Mouse (Mus musculus) adrenal gland, adult 8-10 months (tissue): ENCODE data around the gene Abca13. TPM values are rescaled to one million over a fixed set of nuclear protein-coding genes. Genes with fewer than 3 reads are reported as not detected.

Experiments used
- DNase-seq: peaks from one replicate; pipeline ENCODE4 v3.0.0; 2022
- total RNA-seq, 4 experiments: library from RNA; stranded (reverse); gene quantifications; 2 replicates each; pipeline ENCODE4 v1.2.4; 2022

The Abca13 gene
- total RNA-seq, 4 experiments from 2014 or later, result 0.03 to 0.06 (median 0.03) TPM; not detected in 1

- DNase-seq, result no peak
These were observed 536.2 kb downstream of the Abca13 start for GRCm38 (mm10) chr11:9727810-9728490.

GRCm38 (mm10) chr11:9731300-9731699, 539.6 kb downstream of the Abca13 start:
- no peak for DNase-seq

Other genes starting within 250 kb of the Abca13 start
- under 1 TPM; 0.05 to 0.15 (median 0.11) TPM for gene Pkd1l1, start 218.7 kb upstream of the Abca13 start, total RNA-seq
- 10 to 100 TPM in 2 of 4 experiments, 1 to 10 TPM in 2; 8.7 to 13.8 (median 10.2) TPM for gene Hus1, start 180.8 kb upstream of the Abca13 start, total RNA-seq
- gene Gm11992, start 143.3 kb upstream of the Abca13 start, total RNA-seq, result under 1 TPM; 0.11 to 0.52 (median 0.16) TPM
- gene Sun3, start 143.0 kb upstream of the Abca13 start, total RNA-seq, result not detected
- gene Upp1, start 73.8 kb upstream of the Abca13 start, total RNA-seq, result 10 to 100 TPM in 1 of 4 experiments, 1 to 10 TPM in 3; 8.0 to 10.3 (median 9.1) TPM